Mouse (Mus musculus): ENCODE results near the gene Rpl10l.

Rpl10l gene

GRCm38 (mm10) chr12:66283991-66284622, at the start of gene Rpl10l:
Rpl10l (minus strand) TSS chr12:66284401.
- DNase-seq (ENCODE audit: low spot score) = no peak

- no peak for DNase-seq (ENCODE audit: low spot score)
Measured at GRCm38 (mm10) chr12:66275890-66276289, 8.3 kb downstream of the Rpl10l start.

DNA sequence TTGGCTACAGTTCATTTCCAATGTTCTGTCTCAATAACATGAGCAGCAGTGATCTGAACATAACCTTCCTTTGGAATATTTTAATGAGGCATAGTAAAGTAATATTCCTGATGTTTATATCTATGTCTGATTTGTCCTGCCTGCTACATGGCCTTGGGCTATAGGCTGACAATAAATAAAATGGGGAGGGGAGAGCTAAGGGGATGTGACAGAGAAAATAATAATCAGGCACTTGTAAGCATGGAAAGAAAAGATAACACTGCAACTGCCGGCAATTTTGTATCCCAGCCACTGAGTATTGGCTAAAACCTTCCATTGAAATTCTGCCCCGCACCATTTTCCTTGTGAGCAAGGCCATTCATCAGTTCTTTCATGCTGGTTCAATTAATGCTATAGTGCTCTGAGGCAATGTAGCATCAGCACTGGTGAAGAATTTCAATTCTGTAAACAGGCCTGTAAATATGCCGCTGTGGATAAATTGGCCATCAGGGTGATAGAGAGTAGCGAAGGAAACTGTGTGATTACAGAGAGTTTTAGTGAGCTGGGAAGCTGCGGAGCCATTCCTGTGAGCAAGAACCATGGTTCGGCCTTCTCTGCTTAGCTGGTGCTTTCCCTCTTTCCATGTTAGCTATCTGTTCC, 38.6 kb downstream of the Rpl10l start:
- no peak for DNase-seq (ENCODE audit: low spot score)

- DNase-seq (ENCODE audit: low spot score) = no peak
Measured at GRCm38 (mm10) chr12:66234158-66234557, 50.0 kb downstream of the Rpl10l start.

Measured in ovary, postnatal 36 days (tissue).